Mouse (Mus musculus) lung, adult 2 months (tissue): ENCODE results near the gene Ccdc163.

ENCODE experiments used
- CTCF ChIP-seq: fragments of 200-500 bp; IDR thresholded peaks from 2 replicates; pipeline ENCODE4 v1.5.1; 2011; ENCODE audit warnings: mild to moderate bottlenecking, low read length, control low read depth; ENCODE audit not compliant: insufficient read depth
- POLR2A ChIP-seq: fragments of 200-500 bp; IDR thresholded peaks from 2 replicates; pipeline ENCODE4 v1.6.1; 2011; ENCODE audit warnings: low read depth, mild to moderate bottlenecking, control low read depth, low read length, borderline replicate concordance; ENCODE audit errors: extremely low read depth

GRCm38 (mm10) chr4:116659474-116659873 lies 48.8 kb upstream of the Ccdc163 start:
- TF ChIP-seq CTCF (no peak), POLR2A (no peak)
